Mouse (Mus musculus): ENCODE measurements at regions not wholly inside any gene's neighbourhood (a gene's known extent, or its start where the extent isn't known, plus 50 kb on each side); places are given as distances from the start of the nearest gene placed in this dataset.
"Not testable (repeated sequence)": the region's sequence is repeated elsewhere in the genome, so short reads cannot be mapped to it uniquely, and the experiment has no call there.

GRCm38 (mm10) chr3:8026325-8027017 lies 1406.2 kb upstream of the 1700008P02Rik start:
- H3K27me3 ChIP-seq (ENCODE audit: insufficient read depth, low read length) = no peaks in the 10 kb centered on the region
- no peak overlapping the region for H3K27ac ChIP-seq (ENCODE audit: low read depth, low read length)
- H3K4me3 ChIP-seq (ENCODE audit: low read depth, low read length) = no peak overlapping the region
- no peak overlapping the region for H3K9ac ChIP-seq
- H3K4me2 ChIP-seq (ENCODE audit: low read depth) = no peak overlapping the region
- no peaks in the 10 kb centered on the region for H3K9me3 ChIP-seq (ENCODE audit: low read length)
- WGBS = 76% methylated on average over 4 of the region's 4 CpGs
- no peak for DNase-seq
- TF ChIP-seq CTCF (IDR thresholded peaks at IDR 0.05; ENCODE audit: low read depth) = no peak
- no peaks in the 10 kb centered on the region for H3K4me1 ChIP-seq (ENCODE audit: insufficient read depth)
- no peak for ATAC-seq
- no peaks in the 10 kb centered on the region for H3K36me3 ChIP-seq (ENCODE audit: insufficient read depth)

GRCm38 (mm10) chr3:8022654-8023053 lies 1402.4 kb upstream of the 1700008P02Rik start:
- DNase-seq (no peak), ATAC-seq (no peak)
- Histone ChIP-seq H3K27me3 (ENCODE audit: insufficient read depth, low read length) (no peaks in the 10 kb centered on the region), H3K9me3 (ENCODE audit: low read length) (no peaks in the 10 kb centered on the region), H3K4me1 (ENCODE audit: insufficient read depth) (no peaks in the 10 kb centered on the region), H3K4me3 (ENCODE audit: low read depth, low read length) (no peak overlapping the region), H3K27ac (ENCODE audit: low read depth, low read length) (no peak overlapping the region), H3K9ac (no peak overlapping the region), H3K4me2 (ENCODE audit: low read depth) (no peak overlapping the region), H3K36me3 (ENCODE audit: insufficient read depth) (no peaks in the 10 kb centered on the region)
- no peak for TF ChIP-seq CTCF (IDR thresholded peaks at IDR 0.05; ENCODE audit: low read depth)
- WGBS = 76% methylated on average over 10 of the region's 10 CpGs

GRCm38 (mm10) chr3:8017489-8017888 lies 1397.2 kb upstream of the 1700008P02Rik start:
- Histone ChIP-seq H3K9me3 (ENCODE audit: low read length) (no peaks in the 10 kb centered on the region), H3K4me1 (ENCODE audit: insufficient read depth) (no peaks in the 10 kb centered on the region), H3K27ac (ENCODE audit: low read depth, low read length) (no peak overlapping the region), H3K27me3 (ENCODE audit: insufficient read depth, low read length) (no peaks in the 10 kb centered on the region), H3K36me3 (ENCODE audit: insufficient read depth) (no peaks in the 10 kb centered on the region), H3K4me2 (ENCODE audit: low read depth) (no peak overlapping the region), H3K9ac (no peak overlapping the region), H3K4me3 (ENCODE audit: low read depth, low read length) (no peak overlapping the region)
- WGBS = 81% methylated on average over 3 of the region's 3 CpGs
- ATAC-seq (no peak), DNase-seq (no peak)
- no peak for TF ChIP-seq CTCF (IDR thresholded peaks at IDR 0.05; ENCODE audit: low read depth)

- H3K36me3 ChIP-seq (ENCODE audit: insufficient read depth) = no peaks in the 10 kb centered on the region
- no peak overlapping the region for H3K27ac ChIP-seq (ENCODE audit: low read depth, low read length)
- ATAC-seq (peak; percentile 50), DNase-seq (peak; percentile 21)
- no peak overlapping the region for H3K9ac ChIP-seq
- no peak overlapping the region for H3K4me3 ChIP-seq (ENCODE audit: low read depth, low read length)
- no peak overlapping the region for H3K4me2 ChIP-seq (ENCODE audit: low read depth)
- H3K27me3 ChIP-seq (ENCODE audit: insufficient read depth, low read length) = no peaks in the 10 kb centered on the region
- no peaks in the 10 kb centered on the region for H3K4me1 ChIP-seq (ENCODE audit: insufficient read depth)
- no peak for TF ChIP-seq CTCF (IDR thresholded peaks at IDR 0.05; ENCODE audit: low read depth)
- no peaks in the 10 kb centered on the region for H3K9me3 ChIP-seq (ENCODE audit: low read length)
These were observed 1396.7 kb upstream of the 1700008P02Rik start for GRCm38 (mm10) chr3:8016945-8017344.

GRCm38 (mm10) chr3:8009966-8010365 lies 1389.7 kb upstream of the 1700008P02Rik start:
- Histone ChIP-seq H3K9ac (no peak overlapping the region), H3K27ac (ENCODE audit: low read depth, low read length) (no peak overlapping the region), H3K27me3 (ENCODE audit: insufficient read depth, low read length) (no peaks in the 10 kb centered on the region), H3K36me3 (ENCODE audit: insufficient read depth) (no peaks in the 10 kb centered on the region), H3K4me1 (ENCODE audit: insufficient read depth) (no peaks in the 10 kb centered on the region), H3K4me3 (ENCODE audit: low read depth, low read length) (no peak overlapping the region), H3K9me3 (ENCODE audit: low read length) (no peaks in the 10 kb centered on the region), H3K4me2 (ENCODE audit: low read depth) (no peak overlapping the region)
- no peak for DNase-seq
- WGBS = 91% methylated on average over 4 of the region's 4 CpGs
- no peak for ATAC-seq
- no peak for TF ChIP-seq CTCF (IDR thresholded peaks at IDR 0.05; ENCODE audit: low read depth)

- WGBS = 78% methylated on average over 10 of the region's 10 CpGs
These were observed 1386.6 kb upstream of the 1700008P02Rik start for GRCm38 (mm10) chr3:8006708-8007395.

GRCm38 (mm10) chr3:8006273-8006672 lies 1386.0 kb upstream of the 1700008P02Rik start:
- Histone ChIP-seq H3K4me3 (ENCODE audit: low read depth, low read length) (no peak overlapping the region), H3K9me3 (ENCODE audit: low read length) (no peaks in the 10 kb centered on the region), H3K36me3 (ENCODE audit: insufficient read depth) (no peaks in the 10 kb centered on the region), H3K27me3 (ENCODE audit: insufficient read depth, low read length) (no peaks in the 10 kb centered on the region), H3K9ac (no peak overlapping the region), H3K27ac (ENCODE audit: low read depth, low read length) (no peak overlapping the region), H3K4me2 (ENCODE audit: low read depth) (no peak overlapping the region), H3K4me1 (ENCODE audit: insufficient read depth) (no peaks in the 10 kb centered on the region)
- DNase-seq (no peak), ATAC-seq (no peak)
- WGBS = 74% methylated on average over 5 of the region's 5 CpGs
- TF ChIP-seq CTCF (IDR thresholded peaks at IDR 0.05; ENCODE audit: low read depth) = no peak

More at GRCm38 (mm10) chr3:8006708-8007395, 1386.6 kb upstream of the 1700008P02Rik start:
- no peak overlapping the region for H3K4me2 ChIP-seq (ENCODE audit: low read depth)
- no peak overlapping the region for H3K27ac ChIP-seq (ENCODE audit: low read depth, low read length)
- no peak for ATAC-seq
- no peak for DNase-seq
- no peak for TF ChIP-seq CTCF (IDR thresholded peaks at IDR 0.05; ENCODE audit: low read depth)
- no peak overlapping the region for H3K9ac ChIP-seq
- H3K36me3 ChIP-seq (ENCODE audit: insufficient read depth) = no peaks in the 10 kb centered on the region
- H3K27me3 ChIP-seq (ENCODE audit: insufficient read depth, low read length) = no peaks in the 10 kb centered on the region
- no peak overlapping the region for H3K4me3 ChIP-seq (ENCODE audit: low read depth, low read length)
- no peaks in the 10 kb centered on the region for H3K4me1 ChIP-seq (ENCODE audit: insufficient read depth)
- H3K9me3 ChIP-seq (ENCODE audit: low read length) = no peaks in the 10 kb centered on the region

GRCm38 (mm10) chr3:8005684-8006083 lies 1385.4 kb upstream of the 1700008P02Rik start:
- H3K27ac ChIP-seq (ENCODE audit: low read depth, low read length); ATAC-seq; H3K4me1 ChIP-seq (ENCODE audit: insufficient read depth); H3K36me3 ChIP-seq (ENCODE audit: insufficient read depth); H3K9me3 ChIP-seq (ENCODE audit: low read length); H3K4me3 ChIP-seq (ENCODE audit: low read depth, low read length); DNase-seq; H3K9ac ChIP-seq; H3K4me2 ChIP-seq (ENCODE audit: low read depth); H3K27me3 ChIP-seq (ENCODE audit: insufficient read depth, low read length): not testable (repeated sequence)
- 63% methylated on average over 2 of the region's 2 CpGs for WGBS

Measured in forebrain, postnatal 0 days (tissue).